Mouse (Mus musculus) embryonic facial prominence, embryonic 10.5 days (tissue): ENCODE results near the gene Pde8b. TPM values are rescaled to one million over a fixed set of nuclear protein-coding genes. Genes with fewer than 3 reads are reported as not detected.

ENCODE experiments used
- DNase-seq: peaks from one replicate; pipeline ENCODE4 v3.0.0-alpha.2; 2017; ENCODE audit warnings: low spot score
- H3K27ac ChIP-seq: fragments of 300-500 bp; sonication (generic); replicated peaks from 2 replicates; pipeline ENCODE4 v1.5.1; 2016; ENCODE audit warnings: mild to moderate bottlenecking
- H3K27me3 ChIP-seq: fragments of 300-500 bp; sonication (generic); replicated peaks from 2 replicates; pipeline ENCODE4 v1.6.1; 2016; ENCODE audit warnings: low read depth, mild to moderate bottlenecking; ENCODE audit not compliant: poor library complexity, severe bottlenecking
- H3K36me3 ChIP-seq: fragments of 300-500 bp; sonication (generic); replicated peaks from 2 replicates; pipeline ENCODE4 v1.6.1; 2016; ENCODE audit warnings: mild to moderate bottlenecking, moderate library complexity
- H3K4me1 ChIP-seq: fragments of 300-500 bp; sonication (generic); 2 replicates; pipeline ENCODE4 v1.6.1; 2016
- H3K4me3 ChIP-seq: fragments of 300-500 bp; sonication (generic); 2 replicates; pipeline ENCODE4 v1.5.1; 2016; ENCODE audit warnings: mild to moderate bottlenecking, moderate library complexity
- H3K9me3 ChIP-seq: fragments of 300-500 bp; sonication (generic); 2 replicates; pipeline ENCODE4 v1.6.1; 2016; ENCODE audit warnings: mild to moderate bottlenecking
- WGBS: fragments of 180-500 bp; shearing (Covaris S2); methylation state at CpG from one replicate; pipeline ENCODE4 v1.1.7; 2016; 5-methylcytosine and 5-hydroxymethylcytosine counted together
- polyA plus RNA-seq: library from polyadenylated mRNA; unstranded; fragments of >200 nt; fragmentation: Nextera tagmentation; extraction: Ambion mirVana; gene quantifications from 2 replicates; pipeline ENCODE4 v1.2.1, GENCODE M21; 2016

The Pde8b gene
- polyA plus RNA-seq, 1 experiment from 2014 or later = 1.1 TPM

GRCm38 (mm10) chr13:95055742-95056388 lies 194.3 kb downstream of the Pde8b start:
- DNase-seq = peak; percentile 28
- 51% methylated on average over 1 of the region's 1 CpGs for WGBS
- peak overlapping the region; percentile 41; the same call in 1 of the 2 replicates for H3K27ac ChIP-seq

DNA sequence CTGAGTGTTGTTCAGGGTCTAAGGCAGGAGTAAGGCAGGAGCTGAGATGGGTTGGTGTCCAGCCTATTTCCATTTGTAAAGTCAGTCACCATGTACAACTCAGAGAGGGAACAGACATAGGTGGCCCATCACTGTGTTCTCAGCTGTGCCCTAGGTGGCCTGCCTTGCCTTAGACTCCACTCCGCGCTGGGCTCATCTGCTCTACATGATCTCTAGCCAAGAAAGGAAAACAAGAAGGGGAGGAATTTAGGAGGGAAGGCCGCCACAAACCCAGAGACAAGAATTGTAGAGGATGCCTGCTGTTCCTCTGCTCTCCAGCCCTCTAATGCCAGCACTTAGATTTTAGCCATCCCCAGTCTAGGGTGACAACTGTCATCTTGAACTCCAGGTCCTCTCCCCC lies 197.7 kb downstream of the Pde8b start:
- Histone ChIP-seq H3K27ac (no peak overlapping the region), H3K9me3 (no peaks in the 10 kb centered on the region), H3K4me1 (peaks cover 19% of the 10 kb centered on the region; the same call in 1 of the 2 replicates), H3K27me3 (no peaks in the 10 kb centered on the region), H3K4me3 (no peak overlapping the region), H3K36me3 (no peaks in the 10 kb centered on the region)
- WGBS = 80% methylated on average over 3 of the region's 3 CpGs
- DNase-seq = no peak

More at GRCm38 (mm10) chr13:95055742-95056388, 194.3 kb downstream of the Pde8b start:
- Histone ChIP-seq H3K9me3 (no peaks in the 10 kb centered on the region), H3K4me3 (no peak overlapping the region), H3K4me1 (peaks cover 11% of the 10 kb centered on the region; the same call in 1 of the 2 replicates), H3K36me3 (no peaks in the 10 kb centered on the region), H3K27me3 (no peaks in the 10 kb centered on the region)

DNA sequence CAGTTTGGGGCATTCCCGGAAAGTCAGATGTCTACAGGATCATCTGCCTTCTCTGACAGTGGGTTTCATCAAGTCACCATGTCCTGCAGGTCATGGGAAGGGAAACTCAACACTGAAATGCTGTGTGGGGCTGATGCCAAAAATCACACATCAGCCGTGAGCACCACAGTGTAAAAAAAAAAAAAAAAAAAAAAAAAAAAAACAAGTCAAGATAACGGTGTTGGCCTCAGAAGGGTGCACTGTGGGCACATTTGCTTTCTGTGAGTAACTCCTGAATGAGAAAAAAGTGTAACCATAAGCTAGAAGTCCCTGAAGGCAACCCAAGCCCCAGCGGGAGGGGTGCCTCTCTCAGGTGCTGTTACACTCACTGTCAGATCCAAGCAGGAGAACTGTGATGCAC lies 199.7 kb downstream of the Pde8b start:
- WGBS = 90% methylated on average over 4 of the region's 4 CpGs
- no peaks in the 10 kb centered on the region for H3K9me3 ChIP-seq

GRCm38 (mm10) chr13:95044108-95044507 lies 206.0 kb downstream of the Pde8b start:
- H3K27ac ChIP-seq = no peak overlapping the region
- no peaks in the 10 kb centered on the region for H3K27me3 ChIP-seq
- H3K4me3 ChIP-seq = no peak overlapping the region
- no peaks in the 10 kb centered on the region for H3K9me3 ChIP-seq
- DNase-seq = no peak
- WGBS = 43% methylated on average over 1 of the region's 1 CpGs
- H3K4me1 ChIP-seq = peaks cover 3% of the 10 kb centered on the region; the same call in 1 of the 2 replicates
- H3K36me3 ChIP-seq = no peaks in the 10 kb centered on the region

More for the DNA sequence above, 199.7 kb downstream of the Pde8b start:
- H3K27ac ChIP-seq = no peak overlapping the region
- no peaks in the 10 kb centered on the region for H3K36me3 ChIP-seq
- no peak overlapping the region for H3K4me3 ChIP-seq
- H3K27me3 ChIP-seq = no peaks in the 10 kb centered on the region
- no peak for DNase-seq
- H3K4me1 ChIP-seq = peaks cover 10% of the 10 kb centered on the region; the same call in 1 of the 2 replicates

DNA sequence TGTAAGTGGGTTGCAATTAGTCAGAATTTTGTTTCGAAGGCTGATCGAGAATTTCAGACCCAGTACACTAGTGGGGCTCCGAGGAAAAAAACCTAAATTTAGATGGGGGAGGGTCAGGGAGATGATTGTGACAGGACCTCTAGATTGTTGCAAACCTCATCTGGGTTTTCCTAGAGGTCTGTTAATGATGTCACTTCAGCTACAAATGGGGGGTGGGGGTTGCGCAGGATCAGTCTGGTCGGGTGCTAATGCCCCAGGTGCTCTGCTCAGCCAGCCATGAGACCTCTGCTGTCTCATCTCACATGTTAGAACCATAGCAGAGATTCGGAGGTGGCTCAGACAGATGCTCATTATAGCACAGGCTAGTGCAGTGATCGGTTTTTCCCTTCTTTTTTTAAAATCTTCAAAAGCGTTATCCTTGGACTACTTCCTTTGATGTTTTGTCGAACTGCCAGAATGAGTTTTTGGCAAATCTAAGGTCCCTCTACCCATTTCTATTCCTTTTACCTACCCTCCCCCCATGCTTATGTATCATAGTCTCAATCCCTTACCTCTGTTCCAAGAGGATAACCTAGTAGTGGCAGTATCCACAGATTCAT lies 209.9 kb downstream of the Pde8b start:
- H3K4me1 ChIP-seq = no peaks in the 10 kb centered on the region
- no peaks in the 10 kb centered on the region for H3K27me3 ChIP-seq
- no peaks in the 10 kb centered on the region for H3K36me3 ChIP-seq
- DNase-seq = no peak
- no peaks in the 10 kb centered on the region for H3K9me3 ChIP-seq
- WGBS = 87% methylated on average over 9 of the region's 9 CpGs
- no peak overlapping the region for H3K27ac ChIP-seq
- no peak overlapping the region for H3K4me3 ChIP-seq

DNA sequence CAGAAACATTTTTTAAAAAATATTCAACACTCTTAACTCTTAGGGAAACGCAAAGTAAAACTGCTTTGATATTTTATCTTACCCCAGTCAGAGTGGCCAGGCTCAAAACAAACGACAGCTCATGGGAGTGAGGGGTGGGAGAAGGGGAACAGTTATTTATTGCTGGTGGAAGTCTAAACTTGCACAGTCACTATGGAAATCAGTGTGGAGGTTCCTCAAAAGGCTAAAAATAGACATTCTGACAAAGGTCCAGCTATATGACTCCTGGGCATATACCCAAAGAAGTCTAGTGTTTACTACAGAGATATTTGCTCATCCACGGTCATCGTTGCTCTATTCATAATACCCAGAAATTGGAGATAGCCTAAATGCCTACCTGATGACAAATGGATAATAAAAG lies 211.9 kb downstream of the Pde8b start:
- WGBS = 91% methylated on average over 4 of the region's 4 CpGs

GRCm38 (mm10) chr13:95034715-95035114 lies 215.4 kb downstream of the Pde8b start:
- Histone ChIP-seq H3K27me3 (no peaks in the 10 kb centered on the region), H3K36me3 (no peaks in the 10 kb centered on the region), H3K4me3 (no peak overlapping the region), H3K27ac (no peak overlapping the region), H3K4me1 (0 out of 2 replicates have a peak, but pooled peaks cover 2% of the 10 kb centered on the region), H3K9me3 (no peaks in the 10 kb centered on the region)
- 84% methylated on average over 2 of the region's 2 CpGs for WGBS
- DNase-seq = no peak

More for the DNA sequence above, 211.9 kb downstream of the Pde8b start:
- Histone ChIP-seq H3K36me3 (no peaks in the 10 kb centered on the region), H3K4me1 (no peaks in the 10 kb centered on the region), H3K4me3 (no peak overlapping the region), H3K27ac (no peak overlapping the region), H3K9me3 (no peaks in the 10 kb centered on the region), H3K27me3 (no peaks in the 10 kb centered on the region)
- DNase-seq = no peak

DNA sequence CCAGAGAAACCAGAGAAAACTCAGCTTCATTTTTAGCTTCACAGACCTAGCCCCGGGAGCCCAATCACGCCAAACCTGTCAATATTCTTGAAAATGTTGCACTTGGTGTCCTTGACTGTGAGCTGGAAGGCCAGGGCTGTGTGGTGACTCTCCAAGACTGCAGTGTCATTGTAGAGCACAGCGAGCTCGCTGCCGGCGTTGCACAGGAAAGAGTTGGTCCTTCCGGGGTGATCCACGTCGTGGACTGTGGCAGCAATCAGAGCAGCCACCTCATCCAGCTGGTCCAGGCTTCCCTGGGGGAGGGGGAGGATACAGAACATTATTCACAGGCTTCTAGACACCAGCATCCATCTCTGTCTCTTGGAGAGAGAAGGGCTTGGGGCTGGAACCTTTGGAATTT lies 216.0 kb downstream of the Pde8b start:
- DNase-seq = no peak
- H3K4me1 ChIP-seq = 0 out of 2 replicates have a peak, but pooled peaks cover 2% of the 10 kb centered on the region
- H3K27ac ChIP-seq = no peak overlapping the region
- no peaks in the 10 kb centered on the region for H3K27me3 ChIP-seq
- H3K36me3 ChIP-seq = no peaks in the 10 kb centered on the region
- 88% methylated on average over 9 of the region's 9 CpGs for WGBS
- H3K9me3 ChIP-seq = no peaks in the 10 kb centered on the region
- H3K4me3 ChIP-seq = no peak overlapping the region

DNA sequence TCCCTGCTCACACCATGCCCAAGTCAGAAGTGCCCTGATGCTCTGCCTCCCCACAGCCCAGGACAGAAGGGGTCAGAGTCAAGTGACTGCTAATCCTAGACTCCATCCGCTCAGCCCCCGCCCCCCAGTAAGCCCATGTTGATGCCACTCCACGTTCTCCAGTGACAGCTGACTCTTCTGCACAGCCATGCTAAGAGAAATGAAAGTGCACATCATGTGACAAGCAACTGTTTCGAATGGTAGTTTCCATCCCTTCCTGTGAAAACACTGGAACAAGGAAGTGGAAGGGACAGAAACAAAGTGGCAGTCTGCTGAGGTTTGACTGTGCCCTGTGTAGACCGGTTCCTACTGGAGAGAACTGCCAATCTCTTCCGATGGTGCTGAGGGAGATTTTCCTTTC lies 217.2 kb downstream of the Pde8b start:
- DNase-seq = no peak
- no peak overlapping the region for H3K4me3 ChIP-seq
- no peak overlapping the region for H3K27ac ChIP-seq
- WGBS = 86% methylated on average over 6 of the region's 6 CpGs
- H3K4me1 ChIP-seq = 0 out of 2 replicates have a peak, but pooled peaks cover 2% of the 10 kb centered on the region
- no peaks in the 10 kb centered on the region for H3K27me3 ChIP-seq
- peaks cover 6% of the 10 kb centered on the region; the same call in 1 of the 2 replicates for H3K36me3 ChIP-seq
- H3K9me3 ChIP-seq = no peaks in the 10 kb centered on the region

DNA sequence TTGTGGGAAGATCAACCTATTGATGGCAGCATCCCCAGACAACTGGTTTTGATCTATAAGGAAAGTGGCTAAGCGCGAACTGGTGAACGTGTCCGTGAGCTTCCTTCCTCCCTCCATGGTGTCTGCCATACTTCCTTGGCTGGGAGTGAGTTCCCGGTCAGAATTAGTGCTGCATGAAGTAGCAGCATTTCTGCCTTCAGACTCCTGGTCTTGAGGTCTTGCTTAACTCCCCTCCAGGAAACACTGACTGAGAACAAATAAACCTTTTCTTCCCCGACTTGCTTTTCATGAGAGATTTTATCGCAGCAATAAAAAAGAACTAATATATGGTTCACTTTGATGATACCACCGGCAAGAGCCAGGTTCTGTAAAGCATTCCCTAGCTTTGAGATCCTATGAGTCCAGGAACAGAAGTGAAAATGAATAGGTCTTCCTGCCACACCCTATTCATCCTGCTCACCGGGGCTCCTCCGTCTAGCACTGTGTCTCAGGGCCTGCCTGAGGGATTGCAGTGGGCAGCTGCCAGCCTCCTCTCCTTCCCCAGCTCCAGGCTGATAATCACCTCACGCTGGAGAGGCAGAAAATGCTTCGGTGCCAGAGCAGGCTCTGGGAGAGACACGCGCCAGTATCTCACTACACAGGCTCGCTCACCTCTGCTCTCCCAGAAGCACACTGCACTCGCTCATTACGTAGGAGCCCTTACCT lies 217.9 kb downstream of the Pde8b start:
- Histone ChIP-seq H3K4me3 (no peak overlapping the region), H3K27me3 (no peaks in the 10 kb centered on the region), H3K9me3 (no peaks in the 10 kb centered on the region), H3K27ac (no peak overlapping the region), H3K36me3 (peaks cover 6% of the 10 kb centered on the region; the same call in 1 of the 2 replicates), H3K4me1 (0 out of 2 replicates have a peak, but pooled peaks cover 2% of the 10 kb centered on the region)
- no peak for DNase-seq
- WGBS = 81% methylated on average over 17 of the region's 17 CpGs

GRCm38 (mm10) chr13:95030828-95031227 lies 219.3 kb downstream of the Pde8b start:
- WGBS = 89% methylated on average over 6 of the region's 6 CpGs
- 0 out of 2 replicates have a peak, but pooled peaks cover 2% of the 10 kb centered on the region for H3K4me1 ChIP-seq

DNA sequence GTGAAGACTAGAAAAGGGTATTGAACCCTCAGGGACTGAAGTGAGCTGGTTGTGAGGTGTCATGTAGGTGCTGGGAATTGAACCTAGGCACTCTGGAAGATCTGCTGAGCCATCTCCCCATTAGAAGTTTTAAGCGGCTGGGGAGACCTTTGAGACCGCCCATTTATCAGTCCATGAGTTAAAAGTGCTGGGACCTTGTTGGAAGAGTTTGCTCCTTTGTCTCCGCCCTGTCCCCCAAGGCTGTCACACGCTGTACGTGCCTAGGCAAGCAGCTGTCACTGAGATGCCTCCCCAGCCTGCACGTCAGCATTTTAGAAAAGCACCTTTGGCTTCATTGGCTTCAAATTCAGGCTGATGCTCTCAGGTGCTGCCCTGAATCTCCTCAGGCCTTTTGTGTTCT lies 229.9 kb downstream of the Pde8b start:
- Histone ChIP-seq H3K4me1 (peaks cover 11% of the 10 kb centered on the region), H3K36me3 (no peaks in the 10 kb centered on the region; the same call in 1 of the 2 replicates), H3K27me3 (no peaks in the 10 kb centered on the region), H3K27ac (no peak overlapping the region), H3K9me3 (no peaks in the 10 kb centered on the region), H3K4me3 (no peak overlapping the region)
- peak; percentile 23 for DNase-seq
- 79% methylated on average over 6 of the region's 6 CpGs for WGBS

More at GRCm38 (mm10) chr13:95030828-95031227, 219.3 kb downstream of the Pde8b start:
- Histone ChIP-seq H3K9me3 (no peaks in the 10 kb centered on the region), H3K27me3 (no peaks in the 10 kb centered on the region), H3K36me3 (peaks cover 6% of the 10 kb centered on the region; the same call in 1 of the 2 replicates), H3K4me3 (no peak overlapping the region), H3K27ac (no peak overlapping the region)
- DNase-seq = no peak
